Mouse (Mus musculus) CH12.LX (cell line): Measurements from ENCODE around the gene Cradd. TPM values are rescaled to one million over a fixed set of nuclear protein-coding genes. Genes with fewer than 3 reads are reported as not detected.

Experiments
- DNase-seq: peaks from one replicate; pipeline ENCODE4 v3.0.0-alpha.2; 2013; ENCODE audit errors: extremely low read depth
- H3K27ac ChIP-seq: 2 replicates; pipeline ENCODE4 v1.5.1; 2012; ENCODE audit warnings: low read depth, mild to moderate bottlenecking, control low read depth, moderate library complexity; ENCODE audit not compliant: insufficient read depth
- H3K27me3 ChIP-seq: replicated peaks from 2 replicates; pipeline ENCODE3; 2012; ENCODE audit warnings: inconsistent platforms
- H3K36me3 ChIP-seq, 2 experiments: replicated peaks in 1 of 2; 2 replicates each; pipeline versions ENCODE3 to v1.6.1; 2012; ENCODE audit warnings: inconsistent platforms in 1 of 2, low read length in 1 of 2, mild to moderate bottlenecking in 1 of 2, mixed read lengths in 1 of 2, moderate library complexity in 1 of 2; ENCODE audit not compliant: control insufficient read depth in 1 of 2, insufficient read depth in 1 of 2
- H3K4me1 ChIP-seq, 2 experiments: 2 replicates each; pipeline ENCODE4 v1.6.1; 2012; ENCODE audit warnings: inconsistent platforms in 1 of 2, moderate library complexity in 1 of 2; ENCODE audit not compliant: insufficient read depth in 2 of 2, control insufficient read depth in 1 of 2
- H3K4me2 ChIP-seq: 2 replicates; pipeline ENCODE4 v1.6.1; 2012; ENCODE audit warnings: low read depth, mild to moderate bottlenecking, control low read depth; ENCODE audit not compliant: poor library complexity, insufficient read depth, severe bottlenecking
- H3K4me3 ChIP-seq, 3 experiments: fragments of 150-350 bp in 1 of 3; sonication (generic) in 1 of 3; replicated peaks in 1 of 3; 2 replicates each; pipeline versions ENCODE3 to v1.5.1; 2011 to 2012; ENCODE audit warnings: low read depth in 2 of 3, low read length in 2 of 3, mild to moderate bottlenecking in 2 of 3, moderate library complexity in 2 of 3, control low read depth in 1 of 3, improper control_type of control experiment in 1 of 3, inconsistent platforms in 1 of 3, mixed read lengths in 1 of 3; ENCODE audit not compliant: poor library complexity in 1 of 3
- H3K79me2 ChIP-seq: replicated peaks from 2 replicates; pipeline ENCODE4 v1.6.1; 2012; ENCODE audit warnings: mild to moderate bottlenecking, moderate library complexity; ENCODE audit not compliant: control insufficient read depth, poor library complexity, insufficient read depth, severe bottlenecking; ENCODE audit errors: extremely low read depth
- H3K9ac ChIP-seq: 2 replicates; pipeline ENCODE4 v1.6.1; 2012; ENCODE audit warnings: low read depth, mild to moderate bottlenecking, control low read depth, moderate library complexity; ENCODE audit not compliant: insufficient read depth
- H3K9me3 ChIP-seq: replicated peaks from 2 replicates; pipeline ENCODE3; 2012; ENCODE audit warnings: low read length, inconsistent platforms, mixed read lengths
- BHLHE40 ChIP-seq: IDR thresholded peaks from 2 replicates; pipeline ENCODE4 v1.6.1; 2011; ENCODE audit warnings: mild to moderate bottlenecking, low read depth, low read length, improper control_type of control experiment
- CHD1 ChIP-seq: IDR thresholded peaks from 2 replicates; pipeline ENCODE4 v1.6.1; 2012; ENCODE audit warnings: low read depth, low read length, improper control_type of control experiment, inconsistent platforms
- CHD2 ChIP-seq: IDR thresholded peaks from 2 replicates; pipeline ENCODE4 v1.6.1; 2011; ENCODE audit warnings: low read length, improper control_type of control experiment
- CTCF ChIP-seq, 2 experiments: IDR thresholded peaks in 1 of 2; conservative IDR thresholded peaks in 1 of 2; 2 replicates each; pipeline ENCODE4 v1.5.1; 2011 to 2012; ENCODE audit warnings: low read depth in 2 of 2, low read length in 2 of 2, improper control_type of control experiment in 1 of 2, inconsistent platforms in 1 of 2, mild to moderate bottlenecking in 1 of 2, moderate library complexity in 1 of 2
- E2F4 ChIP-seq: IDR thresholded peaks from 2 replicates; pipeline ENCODE4 v1.6.1; 2011; ENCODE audit warnings: low read depth, low read length, improper control_type of control experiment; ENCODE audit not compliant: insufficient replicate concordance
- EP300 ChIP-seq: IDR thresholded peaks from 2 replicates; pipeline ENCODE4 v1.6.1; 2011; ENCODE audit warnings: low read length, improper control_type of control experiment
- ETS1 ChIP-seq: conservative IDR thresholded peaks from 2 replicates; pipeline ENCODE4 v1.6.1; 2012; ENCODE audit warnings: low read depth, mild to moderate bottlenecking, inconsistent platforms, low read length, improper control_type of control experiment, moderate library complexity
- GABPA ChIP-seq: IDR thresholded peaks from 2 replicates; pipeline ENCODE4 v1.6.1; 2012; ENCODE audit warnings: low read depth, low read length, improper control_type of control experiment, inconsistent platforms; ENCODE audit not compliant: insufficient replicate concordance
- IRF4 ChIP-seq: IDR thresholded peaks from 2 replicates; pipeline ENCODE4 v1.6.1; 2014; ENCODE audit warnings: low read depth, mild to moderate bottlenecking, inconsistent platforms, low read length, improper control_type of control experiment
- MAFK ChIP-seq: IDR thresholded peaks from 2 replicates; pipeline ENCODE4 v1.6.1; 2011; ENCODE audit warnings: low read length, improper control_type of control experiment; ENCODE audit not compliant: insufficient replicate concordance
- MAX ChIP-seq: IDR thresholded peaks from 2 replicates; pipeline ENCODE4 v1.6.1; 2011; ENCODE audit warnings: low read length, improper control_type of control experiment
- MAZ ChIP-seq: IDR thresholded peaks from 2 replicates; pipeline ENCODE4 v1.6.1; 2012; ENCODE audit warnings: low read depth, mild to moderate bottlenecking, inconsistent platforms, low read length, improper control_type of control experiment, moderate library complexity
- MEF2A ChIP-seq: IDR thresholded peaks from 2 replicates; pipeline ENCODE4 v1.6.1; 2014; ENCODE audit warnings: low read depth, mild to moderate bottlenecking, inconsistent platforms, low read length, improper control_type of control experiment, borderline replicate concordance
- MXI1 ChIP-seq: IDR thresholded peaks from 2 replicates; pipeline ENCODE4 v1.6.1; 2011; ENCODE audit warnings: mild to moderate bottlenecking, low read depth, low read length, improper control_type of control experiment
- MYC ChIP-seq: IDR thresholded peaks from 2 replicates; pipeline ENCODE4 v1.6.1; 2011; ENCODE audit warnings: low read depth, mild to moderate bottlenecking, improper control_type of control experiment, low read length
- NELFE ChIP-seq: IDR thresholded peaks from 2 replicates; pipeline ENCODE4 v1.6.1; 2011; ENCODE audit warnings: low read depth, low read length, improper control_type of control experiment
- POLR2A ChIP-seq: IDR thresholded peaks from 2 replicates; pipeline ENCODE4 v1.6.1; 2011; ENCODE audit warnings: low read depth, mild to moderate bottlenecking, improper control_type of control experiment, low read length
- SIN3A ChIP-seq: IDR thresholded peaks from 2 replicates; pipeline ENCODE4 v1.6.1; 2012; ENCODE audit warnings: low read length, improper control_type of control experiment, inconsistent platforms
- TCF12 ChIP-seq: IDR thresholded peaks from 2 replicates; pipeline ENCODE4 v1.6.1; 2014; ENCODE audit warnings: low read depth, mild to moderate bottlenecking, inconsistent platforms, low read length, improper control_type of control experiment
- ZC3H11A ChIP-seq: IDR thresholded peaks from 2 replicates; pipeline ENCODE4 v1.6.1; 2012; ENCODE audit warnings: low read depth, mild to moderate bottlenecking, inconsistent platforms, low read length, improper control_type of control experiment
- ZKSCAN1 ChIP-seq: IDR thresholded peaks from 2 replicates; pipeline ENCODE4 v1.6.1; 2012; ENCODE audit warnings: low read depth, inconsistent platforms, low read length, improper control_type of control experiment, borderline replicate concordance
- ZMIZ1 ChIP-seq: IDR thresholded peaks from 2 replicates; pipeline ENCODE4 v1.6.1; 2012; ENCODE audit warnings: low read depth, mild to moderate bottlenecking, inconsistent platforms, low read length, improper control_type of control experiment
- dilution Hi-C: fragments of 300-500 bp; cut with MboI; formaldehyde crosslinking; loops from 2 replicates; pipeline ENCODE4 v1.14.3; 2020; ENCODE audit warnings: low sequenced_read_pairs; ENCODE audit not compliant: extremely low pct_unique_long_range_greater_than_20kb, extremely low pct_ligation_motif_present
- in situ Hi-C: fragments of 300-500 bp; cut with MboI; formaldehyde crosslinking; loops from 3 replicates; pipeline ENCODE4 v1.14.3; 2019; ENCODE audit warnings: low sequenced_read_pairs, low pct_ligation_motif_present, low pct_unique_long_range_greater_than_20kb, mixed read lengths
- polyA plus RNA-seq: library from polyadenylated mRNA; unstranded; fragments of >175 nt; gene quantifications from 2 replicates; pipeline ENCODE4 v1.2.1, GENCODE M21; 2012; ENCODE audit warnings: low read depth; ENCODE audit not compliant: insufficient read length
- total RNA-seq, 2 experiments: library from RNA; depleted of rRNA; stranded (reverse); fragments of 300-350 nt in 1 of 2; fragments of >200 nt in 1 of 2; gene quantifications; 2 replicates each; pipeline ENCODE4 v1.2.3; 2012 to 2014

Gene Cradd
- total and polyA plus RNA-seq, 3 experiments = 5.6 to 8.8 (median 5.6) TPM

DNA sequence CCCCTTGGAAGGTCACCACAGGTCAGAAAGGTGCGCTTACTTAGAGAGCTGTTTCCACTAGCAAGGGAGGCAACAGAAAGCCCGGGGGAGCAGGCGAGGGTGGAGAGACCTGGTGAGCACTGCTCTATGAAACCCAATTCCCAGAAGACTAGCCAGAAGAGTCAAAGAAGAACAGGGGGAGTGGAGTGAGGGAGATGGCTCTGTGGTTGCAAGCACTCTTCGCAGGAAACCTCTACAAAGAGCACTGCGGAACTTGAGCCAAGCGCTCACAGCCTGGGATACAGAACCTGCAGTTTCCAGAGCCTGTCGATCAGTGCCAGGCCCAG, 24.2 kb downstream of the Cradd start:
- Histone ChIP-seq H3K4me2 (peak overlapping the region; percentile 83), H3K4me3 (no peak overlapping the region), H3K36me3 (no peaks in the 10 kb centered on the region), H3K79me2 (no peaks in the 10 kb centered on the region; the same call in 1 of the 2 replicates), H3K27ac (peak overlapping the region; percentile 75), H3K4me1 (peaks cover 36 to 70% of the 10 kb centered on the region in 2 experiments), H3K27me3 (no peaks in the 10 kb centered on the region), H3K9ac (peak overlapping the region; percentile 12; the same call in 1 of the 2 replicates), H3K9me3 (no peaks in the 10 kb centered on the region)
- TF ChIP-seq POLR2A = peak; percentile 19
- peak; percentile 75 for TF ChIP-seq ZMIZ1
- no peak for TF ChIP-seq GABPA
- TF ChIP-seq CHD1 = peak; percentile 52
- TF ChIP-seq MAX = peak; percentile 34; the same call in 1 of the 2 replicates
- peak; percentile 33; the same call in 1 of the 2 replicates for TF ChIP-seq SIN3A
- TF ChIP-seq IRF4 = no peak
- peak; percentile 50; the same call in 1 of the 2 replicates for TF ChIP-seq MEF2A
- no peak for TF ChIP-seq MYC
- peak; percentile 25 for TF ChIP-seq MXI1
- peak; percentile 2; the same call in 1 of the 2 replicates for TF ChIP-seq BHLHE40
- TF ChIP-seq ZC3H11A = no peak
- DNase-seq = no peak
- dilution Hi-C loops = no loop called here
- in situ Hi-C loops = loop anchor here (5.0 kb wide), 1 partner anchor 37 kb away; no protein-coding TSS in a partner anchor

DNA sequence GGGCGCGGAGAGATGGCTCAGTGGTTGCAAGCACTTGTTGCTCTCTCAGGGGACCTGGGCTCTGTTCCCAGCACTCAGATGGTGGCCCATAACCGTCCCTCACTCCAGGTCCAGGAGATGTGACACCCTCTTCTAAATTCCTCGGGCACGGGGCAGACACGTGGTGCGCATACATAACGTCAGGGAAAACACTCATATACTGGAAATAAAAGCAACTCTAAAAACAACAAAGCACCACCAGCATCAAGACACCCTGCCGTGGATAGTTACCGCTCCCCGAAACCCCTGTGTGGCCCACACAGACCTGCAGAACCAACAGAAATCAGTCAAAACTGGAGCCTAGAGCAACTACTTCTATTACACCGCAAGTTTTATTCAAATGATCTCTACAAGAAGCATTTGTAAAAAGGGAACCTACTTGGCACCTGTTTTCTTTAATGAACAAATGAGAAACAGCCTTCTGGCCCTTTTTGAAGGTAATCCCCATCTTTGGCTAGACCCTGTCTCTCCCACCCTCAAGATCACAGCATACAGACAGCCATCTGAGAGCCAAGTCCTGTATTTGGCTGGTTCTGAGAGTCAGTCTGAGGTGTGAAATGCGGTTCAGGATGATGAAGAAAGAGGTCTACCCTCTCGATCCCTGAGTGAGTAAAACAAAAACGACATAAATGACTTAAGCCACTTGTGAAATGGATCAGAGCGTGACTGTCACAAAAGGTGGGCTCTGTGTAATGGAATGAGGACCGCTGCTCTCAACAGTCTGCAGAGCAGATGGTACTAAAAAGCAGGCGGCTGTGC, 24.7 kb downstream of the Cradd start:
- H3K4me3 ChIP-seq = peak overlapping the region in 1 of 3 experiments; percentile 26
- in situ Hi-C loops = loop anchor here (5.0 kb wide), 1 partner anchor 37 kb away; no protein-coding TSS in a partner anchor
- no peaks in the 10 kb centered on the region for H3K9me3 ChIP-seq
- H3K9ac ChIP-seq = peak overlapping the region; percentile 12; the same call in 1 of the 2 replicates
- peaks cover 35 to 65% of the 10 kb centered on the region in 2 experiments for H3K4me1 ChIP-seq
- peak overlapping the region; percentile 83 for H3K4me2 ChIP-seq
- TF ChIP-seq SIN3A (no peak), CTCF (conservative IDR thresholded peaks at IDR 0.05 in 1 of 2, IDR thresholded peaks at IDR 0.05 in 1 of 2; ENCODE audit: low read depth in 2 of 2, low read length in 2 of 2) (no peak), TCF12 (peak; percentile 58; the same call in 1 of the 2 replicates), IRF4 (peak; percentile 48; the same call in 1 of the 2 replicates), ZMIZ1 (no peak), CHD1 (no peak), ETS1 (0 out of 2 replicates have a peak, but pooled peaks have one; percentile 36), MAZ (no peak), MAX (peak; percentile 37; the same call in 1 of the 2 replicates), EP300 (peak; percentile 68), POLR2A (no peak), NELFE (no peak), MYC (peak; percentile 13; the same call in 1 of the 2 replicates), E2F4 (no peak), CHD2 (peak; percentile 8; the same call in 1 of the 2 replicates), MAFK (no peak; the same call in 1 of the 2 replicates), ZKSCAN1 (no peak), BHLHE40 (peak; percentile 85)
- H3K36me3 ChIP-seq = no peaks in the 10 kb centered on the region
- H3K27me3 ChIP-seq = no peaks in the 10 kb centered on the region
- H3K79me2 ChIP-seq = no peaks in the 10 kb centered on the region; the same call in 1 of the 2 replicates
- dilution Hi-C loops = no loop called here
- DNase-seq = peak; percentile 78
- peak overlapping the region; percentile 75 for H3K27ac ChIP-seq
